Comparison of ENCODE assay signal across 9 mouse cellular contexts in the genomic region with DNA sequence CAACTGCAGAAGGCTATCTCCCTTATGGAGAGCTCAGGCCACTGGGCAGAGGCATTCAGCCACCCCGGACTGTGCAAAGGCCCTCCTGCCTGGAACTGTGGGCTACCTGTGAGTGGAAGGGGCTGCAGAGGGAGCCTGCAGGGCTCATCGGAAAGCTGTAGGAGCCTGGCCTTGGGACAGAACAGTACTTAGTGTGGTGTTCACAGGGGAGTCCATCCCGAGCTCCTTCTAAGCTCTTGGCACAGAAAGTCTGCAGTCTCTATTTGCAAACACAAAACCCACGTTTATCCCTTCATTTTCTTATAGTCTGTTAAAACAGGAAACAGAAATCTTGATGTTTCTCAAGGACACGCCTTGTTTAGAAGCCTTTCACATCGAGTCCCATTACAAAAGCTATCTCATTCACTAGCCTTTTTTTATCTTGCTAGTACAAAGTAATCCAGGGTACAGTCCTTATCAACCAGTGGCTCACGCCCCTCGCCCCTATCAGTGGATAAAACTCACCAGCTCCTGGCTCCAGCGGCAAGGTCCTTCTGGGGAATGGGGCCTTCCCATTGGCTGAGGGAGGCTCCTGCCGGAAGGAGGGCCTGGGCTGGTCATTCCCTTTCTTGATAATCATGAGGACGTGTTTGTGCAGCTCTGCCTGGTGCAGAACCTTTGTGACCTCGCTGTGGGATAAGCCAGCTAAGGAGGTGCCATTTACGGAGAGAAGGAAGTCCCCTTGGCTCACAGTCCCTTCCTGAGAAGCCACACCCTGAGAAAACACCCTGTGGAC. TPM values are rescaled to one million over a fixed set of nuclear protein-coding genes. Genes with fewer than 3 reads are reported as not detected.
A peak's percentile ranks its signal among the peaks of the same experiment; 100 is the strongest.
DNase-seq lines count a peak whose midpoint lies in the region; ATAC-seq lines count a peak whose summit lies in the region.
"Had no signal": no experiment of that assay in that cellular context is flagged by ENCODE, and none has a peak within 500 bp of the region (broad histone marks: within the 10 kb centered on the region; RNA-seq: fewer than 3 reads in every experiment).

No protein-coding gene starts in this region.

- no peak overlapping the region for H3K9ac ChIP-seq in forebrain, embryonic 14.5 days (ENCODE audit: low read length)

- WGBS in forebrain, embryonic 14.5 days: 57% methylated on average over 13 of the region's 13 CpGs

- peak; percentile 62 for ATAC-seq in erythroid progenitor cell, adult 5-6 weeks (replicated peaks; ENCODE audit: low FRiP score, poor library complexity, severe bottlenecking)
- 0 out of 2 replicates have a peak, but pooled peaks have one; percentile 11 for ATAC-seq in megakaryocyte, adult 5-6 weeks (ENCODE audit: poor library complexity, severe bottlenecking)
- ATAC-seq in forebrain, embryonic 14.5 days: no peak

- H3K9me3 ChIP-seq in forebrain, embryonic 14.5 days (replicated peaks; ENCODE audit: control insufficient read depth, low read length): no peaks in the 10 kb centered on the region

- no peak overlapping the region for H3K27ac ChIP-seq in forebrain, embryonic 14.5 days (ENCODE audit: low read depth, low read length)

- H3K27me3 ChIP-seq in forebrain, embryonic 14.5 days (replicated peaks; ENCODE audit: control insufficient read depth, insufficient read depth, low read length): no peaks in the 10 kb centered on the region

- H3K4me2 ChIP-seq in forebrain, embryonic 14.5 days (ENCODE audit: low read length): no peak overlapping the region

- peaks cover 18% of the 10 kb centered on the region for H3K4me1 ChIP-seq in forebrain, embryonic 14.5 days (ENCODE audit: control insufficient read depth, insufficient read depth, low read length)

- DNase-seq in embryo, embryonic 10 days (ENCODE audit: low spot score): peak; percentile 21
- no peak for DNase-seq in embryo, embryonic 11 days
- peak; percentile 31 for DNase-seq in kidney, adult 9 months
- no peak for DNase-seq in frontal cortex, postnatal 36 days (ENCODE audit: low spot score in 2 of 2)
- DNase-seq in right cerebral cortex, postnatal 4 days: no peak
- no peak for DNase-seq in forebrain, embryonic 14.5 days (ENCODE audit: low spot score)

- H3K36me3 ChIP-seq in forebrain, embryonic 14.5 days (ENCODE audit: control insufficient read depth, insufficient read depth, low read length): no peaks in the 10 kb centered on the region

- H3K4me3 ChIP-seq in forebrain, embryonic 14.5 days (ENCODE audit: low read depth, low read length): no peak overlapping the region

RNA-seq across cellular contexts. Expression of a gene that starts 45.8 kb away (rescaled TPM):
- not detected in 2 replicates for total RNA-seq in erythroid progenitor cell, adult 5-6 weeks (2015; ENCODE audit: low replicate concordance)
- total RNA-seq in erythroid progenitor cell, adult 5-6 weeks (2017; ENCODE audit: low replicate concordance): not detected in 2 replicates
- not detected in 2 replicates for total RNA-seq in megakaryocyte, adult 5-6 weeks (2015)
- total RNA-seq in megakaryocyte, adult 5-6 weeks (2017): not detected in 2 replicates
- polyA plus RNA-seq in forebrain, embryonic 14.5 days (2014; fragmentation: Nextera tagmentation; extraction: Ambion mirVana): 1.2 and 1.6 TPM in 2 replicates
- polyA plus RNA-seq: cortical plate, adult 2 months had no signal

RNA-seq across cellular contexts. Expression of a gene that starts 46.2 kb away (rescaled TPM):
- 89.7 and 95.2 TPM in 2 replicates for total RNA-seq in erythroid progenitor cell, adult 5-6 weeks (2015; ENCODE audit: low replicate concordance)
- total RNA-seq in erythroid progenitor cell, adult 5-6 weeks (2017; ENCODE audit: low replicate concordance): 68.7 and 76.9 TPM in 2 replicates
- 114 and 122 TPM in 2 replicates for total RNA-seq in megakaryocyte, adult 5-6 weeks (2015)
- total RNA-seq in megakaryocyte, adult 5-6 weeks (2017): 91.6 and 103 TPM in 2 replicates
- 83.0 and 88.5 TPM in 2 replicates for polyA plus RNA-seq in forebrain, embryonic 14.5 days (2014; fragmentation: Nextera tagmentation; extraction: Ambion mirVana)

Comparison
In these comparisons a context has a peak if more than half of its experiments do, and no peak if none do; other contexts are left out.
1. DNase-seq: peak in embryo, embryonic 10 days (single experiment) and kidney, adult 9 months (single experiment); none in embryo, embryonic 11 days (single experiment), frontal cortex, postnatal 36 days (0 of 2), right cerebral cortex, postnatal 4 days (single experiment) and forebrain, embryonic 14.5 days (single experiment).